Mouse (Mus musculus): ENCODE measurements at regions not wholly inside any gene's neighbourhood (a gene's known extent, or its start where the extent isn't known, plus 50 kb on each side); places are given as distances from the start of the nearest gene placed in this dataset.

- no peak overlapping the region for H3K4me3 ChIP-seq (replicated peaks; ENCODE audit: insufficient read depth, low read depth, low read length)
- no peak for DNase-seq
- H3K27ac ChIP-seq (ENCODE audit: insufficient read depth, low read length), result no peak overlapping the region
- no peaks in the 10 kb centered on the region for H3K27me3 ChIP-seq (ENCODE audit: control insufficient read depth, insufficient read depth, low read length)
- 90% methylated on average over 6 of the region's 6 CpGs for WGBS
- H3K4me1 ChIP-seq (ENCODE audit: control insufficient read depth, insufficient read depth, low read length), result no peaks in the 10 kb centered on the region
- TF ChIP-seq POLR2A (IDR thresholded peaks at IDR 0.05; ENCODE audit: borderline replicate concordance, insufficient read depth, low read length) (no peak), CTCF (IDR thresholded peaks at IDR 0.05; ENCODE audit: borderline replicate concordance, insufficient read depth, low read depth, low read length) (no peak)
These were observed 574.6 kb downstream of the Stpg2 start for GRCm38 (mm10) chr3:139780054-139780453.

GRCm38 (mm10) chr3:139783406-139783805 lies 577.9 kb downstream of the Stpg2 start:
- Histone ChIP-seq H3K4me3 (replicated peaks; ENCODE audit: insufficient read depth, low read depth, low read length) (no peak overlapping the region), H3K27ac (ENCODE audit: insufficient read depth, low read length) (no peak overlapping the region), H3K4me1 (ENCODE audit: control insufficient read depth, insufficient read depth, low read length) (no peaks in the 10 kb centered on the region), H3K27me3 (ENCODE audit: control insufficient read depth, insufficient read depth, low read length) (no peaks in the 10 kb centered on the region)
- no peak for TF ChIP-seq POLR2A (IDR thresholded peaks at IDR 0.05; ENCODE audit: borderline replicate concordance, insufficient read depth, low read length)
- 86% methylated on average over 3 of the region's 3 CpGs for WGBS
- no peak for DNase-seq

- H3K27me3 ChIP-seq (ENCODE audit: control insufficient read depth, insufficient read depth, low read length), result no peaks in the 10 kb centered on the region
- WGBS, result 95% methylated on average over 1 of the region's 1 CpGs
- H3K27ac ChIP-seq (ENCODE audit: insufficient read depth, low read length), result no peak overlapping the region
- no peak overlapping the region for H3K4me3 ChIP-seq (replicated peaks; ENCODE audit: insufficient read depth, low read depth, low read length)
- DNase-seq, result no peak
- H3K4me1 ChIP-seq (ENCODE audit: control insufficient read depth, insufficient read depth, low read length), result no peaks in the 10 kb centered on the region
- no peak for TF ChIP-seq CTCF (IDR thresholded peaks at IDR 0.05; ENCODE audit: borderline replicate concordance, insufficient read depth, low read depth, low read length)
- no peak for TF ChIP-seq POLR2A (IDR thresholded peaks at IDR 0.05; ENCODE audit: borderline replicate concordance, insufficient read depth, low read length)
These were observed 581.0 kb downstream of the Stpg2 start for GRCm38 (mm10) chr3:139786510-139786909.

GRCm38 (mm10) chr3:139788854-139789253 lies 583.4 kb downstream of the Stpg2 start:
- TF ChIP-seq POLR2A (IDR thresholded peaks at IDR 0.05; ENCODE audit: borderline replicate concordance, insufficient read depth, low read length) (no peak), CTCF (IDR thresholded peaks at IDR 0.05; ENCODE audit: borderline replicate concordance, insufficient read depth, low read depth, low read length) (no peak)
- 82% methylated on average over 2 of the region's 2 CpGs for WGBS

GRCm38 (mm10) chr3:139796685-139797084 lies 591.2 kb downstream of the Stpg2 start:
- 81% methylated on average over 1 of the region's 1 CpGs for WGBS
- no peaks in the 10 kb centered on the region for H3K27me3 ChIP-seq (ENCODE audit: control insufficient read depth, insufficient read depth, low read length)
- TF ChIP-seq POLR2A (IDR thresholded peaks at IDR 0.05; ENCODE audit: borderline replicate concordance, insufficient read depth, low read length) (no peak), CTCF (IDR thresholded peaks at IDR 0.05; ENCODE audit: borderline replicate concordance, insufficient read depth, low read depth, low read length) (no peak)
- H3K27ac ChIP-seq (ENCODE audit: insufficient read depth, low read length), result no peak overlapping the region
- DNase-seq, result no peak
- H3K4me1 ChIP-seq (ENCODE audit: control insufficient read depth, insufficient read depth, low read length), result no peaks in the 10 kb centered on the region
- no peak overlapping the region for H3K4me3 ChIP-seq (replicated peaks; ENCODE audit: insufficient read depth, low read depth, low read length)

More at GRCm38 (mm10) chr3:139788854-139789253, 583.4 kb downstream of the Stpg2 start:
- Histone ChIP-seq H3K27ac (ENCODE audit: insufficient read depth, low read length) (no peak overlapping the region), H3K4me3 (replicated peaks; ENCODE audit: insufficient read depth, low read depth, low read length) (no peak overlapping the region), H3K4me1 (ENCODE audit: control insufficient read depth, insufficient read depth, low read length) (no peaks in the 10 kb centered on the region), H3K27me3 (ENCODE audit: control insufficient read depth, insufficient read depth, low read length) (no peaks in the 10 kb centered on the region)
- DNase-seq, result no peak

- Histone ChIP-seq H3K27me3 (ENCODE audit: control insufficient read depth, insufficient read depth, low read length) (no peaks in the 10 kb centered on the region), H3K27ac (ENCODE audit: insufficient read depth, low read length) (no peak overlapping the region), H3K4me3 (replicated peaks; ENCODE audit: insufficient read depth, low read depth, low read length) (no peak overlapping the region), H3K4me1 (ENCODE audit: control insufficient read depth, insufficient read depth, low read length) (no peaks in the 10 kb centered on the region)
- DNase-seq, result no peak
- WGBS, result 93% methylated on average over 2 of the region's 2 CpGs
- TF ChIP-seq POLR2A (IDR thresholded peaks at IDR 0.05; ENCODE audit: borderline replicate concordance, insufficient read depth, low read length) (no peak), CTCF (IDR thresholded peaks at IDR 0.05; ENCODE audit: borderline replicate concordance, insufficient read depth, low read depth, low read length) (no peak)
These were observed 593.6 kb downstream of the Stpg2 start for GRCm38 (mm10) chr3:139799059-139799458.

- 64% methylated on average over 7 of the region's 7 CpGs for WGBS
These were observed 597.5 kb downstream of the Stpg2 start for GRCm38 (mm10) chr3:139802716-139803710.

GRCm38 (mm10) chr3:139828014-139828413 lies 622.5 kb downstream of the Stpg2 start:
- 88% methylated on average over 10 of the region's 10 CpGs for WGBS
- H3K27ac ChIP-seq (ENCODE audit: insufficient read depth, low read length), result no peak overlapping the region
- no peaks in the 10 kb centered on the region for H3K27me3 ChIP-seq (ENCODE audit: control insufficient read depth, insufficient read depth, low read length)
- TF ChIP-seq POLR2A (IDR thresholded peaks at IDR 0.05; ENCODE audit: borderline replicate concordance, insufficient read depth, low read length), result no peak
- TF ChIP-seq CTCF (IDR thresholded peaks at IDR 0.05; ENCODE audit: borderline replicate concordance, insufficient read depth, low read depth, low read length), result no peak
- no peak overlapping the region for H3K4me3 ChIP-seq (replicated peaks; ENCODE audit: insufficient read depth, low read depth, low read length)
- no peak for DNase-seq
- 0 out of 2 replicates have a peak, but pooled peaks cover 2% of the 10 kb centered on the region for H3K4me1 ChIP-seq (ENCODE audit: control insufficient read depth, insufficient read depth, low read length)

More at GRCm38 (mm10) chr3:139802716-139803710, 597.5 kb downstream of the Stpg2 start:
- DNase-seq, result no peak
- H3K4me1 ChIP-seq (ENCODE audit: control insufficient read depth, insufficient read depth, low read length), result no peaks in the 10 kb centered on the region
- no peaks in the 10 kb centered on the region for H3K27me3 ChIP-seq (ENCODE audit: control insufficient read depth, insufficient read depth, low read length)
- H3K4me3 ChIP-seq (replicated peaks; ENCODE audit: insufficient read depth, low read depth, low read length), result no peak overlapping the region
- no peak overlapping the region for H3K27ac ChIP-seq (ENCODE audit: insufficient read depth, low read length)
- TF ChIP-seq CTCF (IDR thresholded peaks at IDR 0.05; ENCODE audit: borderline replicate concordance, insufficient read depth, low read depth, low read length) (no peak), POLR2A (IDR thresholded peaks at IDR 0.05; ENCODE audit: borderline replicate concordance, insufficient read depth, low read length) (no peak)

All from cerebellum, adult 2 months (tissue).